Mouse (Mus musculus): ENCODE measurements around the gene Gsc2. TPM values are rescaled to one million over a fixed set of nuclear protein-coding genes. Genes with fewer than 3 reads are reported as not detected.
"Not testable (repeated sequence)": the region's sequence is repeated elsewhere in the genome, so short reads cannot be mapped to it uniquely, and the experiment has no call there.

Gene Gsc2
- total RNA-seq (2021) = not detected
- long read RNA-seq, experiment 1 = 0 reads
- long read RNA-seq, experiment 2 = 0 reads

DNA sequence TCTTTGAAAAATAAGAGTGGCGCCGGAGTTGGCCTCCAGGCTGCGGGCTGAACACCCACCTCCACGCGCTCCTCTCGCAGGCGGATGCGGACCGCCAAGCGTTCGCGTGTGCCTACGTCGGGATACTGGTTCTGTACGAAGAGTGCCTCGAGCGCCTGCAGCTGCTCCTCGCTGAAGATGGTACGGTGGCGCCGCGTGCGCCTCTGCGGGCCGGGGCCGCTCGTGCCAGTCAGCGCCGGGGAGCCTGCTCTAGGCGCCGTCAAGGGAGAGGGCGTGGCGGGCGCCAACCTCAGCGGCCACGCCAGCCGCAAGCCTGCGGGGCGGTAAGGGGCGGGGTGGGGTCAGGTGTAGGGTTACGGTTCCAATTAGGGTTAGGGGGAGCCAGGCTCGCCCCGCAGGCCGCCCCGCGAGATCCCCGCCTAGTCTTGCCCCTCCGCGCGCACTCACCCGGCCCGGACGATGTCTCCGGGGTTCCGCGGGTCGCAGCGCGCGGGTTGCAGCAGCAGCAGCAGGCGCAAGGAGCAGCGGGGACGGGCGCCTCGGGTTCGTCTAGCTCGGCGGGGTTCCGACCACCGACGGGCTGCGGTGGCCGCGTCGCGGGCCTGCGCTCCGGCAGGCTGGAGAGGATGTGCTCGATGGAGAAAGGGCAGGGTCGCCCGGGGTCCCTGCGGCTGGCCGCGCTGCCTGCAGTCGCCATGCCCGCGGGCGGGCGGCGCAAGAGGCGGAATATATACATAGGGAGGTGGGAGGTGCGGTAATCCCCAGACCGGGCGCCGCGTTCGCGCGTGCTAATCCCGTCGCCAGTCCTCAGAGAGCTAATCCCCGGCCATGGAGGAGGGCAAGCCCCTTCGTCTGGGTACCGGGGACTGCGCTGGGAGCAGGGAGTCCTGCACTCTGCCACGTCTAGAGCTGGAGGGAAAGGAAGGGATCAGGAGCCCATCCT is at the start of gene Gsc2:
Gsc2 (minus strand) TSS at position 753 of the 943 bp plus-strand sequence.
- no peak for DNase-seq (ENCODE audit: low spot score)

DNA sequence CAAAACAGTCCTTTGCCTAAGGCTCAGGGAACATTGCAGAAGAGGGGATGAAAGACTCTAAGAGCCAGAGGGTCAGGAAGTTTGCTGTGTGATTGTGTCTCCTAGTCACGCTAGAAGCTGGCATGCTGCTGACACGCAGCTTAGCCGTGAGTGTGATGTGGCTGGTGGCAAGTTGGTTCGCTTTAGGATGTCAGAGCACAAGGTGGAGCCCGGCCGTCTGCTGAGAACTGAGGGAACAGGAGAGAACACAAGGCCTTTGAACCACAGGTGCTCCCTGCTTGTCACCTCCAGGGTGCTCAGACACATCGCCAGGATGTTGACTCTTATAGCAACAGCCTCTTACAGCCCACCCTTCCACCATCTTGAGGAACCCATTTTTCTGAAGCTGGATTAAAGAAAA is 47.2 kb upstream of the Gsc2 start:
- no peak for DNase-seq (ENCODE audit: low spot score)

DNA sequence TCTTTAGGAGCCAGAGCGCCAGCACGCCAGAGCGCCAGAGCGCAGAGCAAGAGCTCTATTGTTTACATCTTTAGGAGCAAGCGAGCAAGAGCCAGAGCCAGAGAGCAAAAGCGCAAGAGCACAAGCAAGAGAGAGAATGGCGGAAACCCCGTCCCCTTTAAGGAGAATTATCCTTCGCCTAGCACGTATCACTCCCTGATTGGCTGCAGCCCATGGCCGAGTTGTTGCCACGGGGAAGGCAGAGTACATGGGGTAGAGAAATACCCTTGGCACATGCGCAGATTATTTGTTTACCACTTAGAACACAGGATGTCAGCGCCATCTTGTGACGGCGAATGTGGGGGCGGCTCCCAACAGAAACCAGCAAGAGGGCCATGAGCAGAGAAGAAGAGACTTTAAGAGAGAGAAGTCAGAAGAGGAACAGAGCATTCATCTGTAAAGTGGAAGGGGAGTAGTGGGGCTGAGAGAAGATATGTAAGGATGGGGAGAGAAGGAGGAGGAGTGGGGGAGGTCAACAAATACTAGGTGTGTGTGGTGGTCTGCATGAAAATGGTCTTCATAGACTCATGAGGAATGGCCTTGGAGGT is 41.3 kb upstream of the Gsc2 start:
- DNase-seq (ENCODE audit: low spot score) = not testable (repeated sequence)

DNA sequence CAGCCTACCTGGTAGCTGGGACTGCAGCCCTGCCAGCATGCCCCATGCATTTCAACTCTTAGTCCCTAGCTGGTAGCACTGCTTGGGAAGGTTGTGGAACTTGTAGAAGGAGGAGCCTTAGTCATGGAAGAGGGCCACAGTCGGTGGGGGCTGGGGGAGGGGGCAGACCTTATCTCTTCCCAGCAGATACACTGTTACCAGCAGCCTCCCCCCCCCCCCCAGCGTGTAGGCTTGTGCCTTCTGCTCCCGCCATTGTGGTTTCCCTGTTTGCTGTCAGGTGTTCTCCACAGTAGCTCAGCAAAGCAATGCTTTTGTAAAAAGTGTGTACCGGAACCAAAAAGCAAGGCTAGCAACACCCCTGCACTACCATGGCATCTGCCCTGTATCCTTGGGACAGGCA is 36.8 kb upstream of the Gsc2 start:
- no peak for DNase-seq (ENCODE audit: low spot score)

DNA sequence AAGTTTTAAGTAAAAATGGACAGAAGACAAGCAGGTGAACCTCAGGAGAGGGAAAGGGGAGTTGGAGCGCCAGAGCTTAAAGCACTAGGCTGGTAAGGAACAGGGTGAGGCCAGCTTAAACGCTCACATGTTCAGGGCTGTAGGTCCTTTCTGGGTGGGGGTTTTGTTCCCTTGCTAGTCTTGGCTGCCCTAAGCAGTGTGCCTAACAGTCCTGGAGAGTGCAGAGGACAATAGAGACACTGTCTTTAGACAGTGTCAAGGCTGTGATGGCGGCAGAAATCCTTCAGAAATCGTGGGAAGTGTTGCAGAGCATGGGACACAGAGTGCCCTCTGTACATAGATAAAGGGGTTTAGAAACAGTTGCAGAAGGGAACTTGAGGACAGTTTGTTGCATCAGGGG is 35.2 kb upstream of the Gsc2 start:
- DNase-seq (ENCODE audit: low spot score) = no peak

DNA sequence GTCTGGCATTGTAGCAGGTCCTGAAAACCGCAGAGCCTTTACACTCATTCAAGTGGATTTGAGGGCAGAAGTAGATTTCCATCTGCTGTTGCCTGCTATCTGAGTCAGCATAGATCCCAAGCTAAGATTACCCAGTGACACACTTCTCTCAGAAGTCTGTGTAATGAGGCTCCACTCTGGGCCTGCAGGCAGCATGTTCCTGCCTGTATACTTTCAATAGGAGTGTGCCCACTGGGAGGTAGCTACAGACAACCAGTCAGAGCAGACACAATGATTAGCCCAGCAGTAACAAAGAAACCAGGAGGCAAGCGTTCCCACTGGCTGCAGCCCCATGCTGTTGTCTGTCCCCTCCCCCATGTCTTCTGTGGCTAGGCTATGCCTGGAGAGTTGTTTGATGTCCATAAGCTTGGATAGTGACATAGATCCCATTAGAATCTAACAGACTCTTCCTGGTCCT is 34.6 kb upstream of the Gsc2 start:
- DNase-seq (ENCODE audit: low spot score) = no peak

DNA sequence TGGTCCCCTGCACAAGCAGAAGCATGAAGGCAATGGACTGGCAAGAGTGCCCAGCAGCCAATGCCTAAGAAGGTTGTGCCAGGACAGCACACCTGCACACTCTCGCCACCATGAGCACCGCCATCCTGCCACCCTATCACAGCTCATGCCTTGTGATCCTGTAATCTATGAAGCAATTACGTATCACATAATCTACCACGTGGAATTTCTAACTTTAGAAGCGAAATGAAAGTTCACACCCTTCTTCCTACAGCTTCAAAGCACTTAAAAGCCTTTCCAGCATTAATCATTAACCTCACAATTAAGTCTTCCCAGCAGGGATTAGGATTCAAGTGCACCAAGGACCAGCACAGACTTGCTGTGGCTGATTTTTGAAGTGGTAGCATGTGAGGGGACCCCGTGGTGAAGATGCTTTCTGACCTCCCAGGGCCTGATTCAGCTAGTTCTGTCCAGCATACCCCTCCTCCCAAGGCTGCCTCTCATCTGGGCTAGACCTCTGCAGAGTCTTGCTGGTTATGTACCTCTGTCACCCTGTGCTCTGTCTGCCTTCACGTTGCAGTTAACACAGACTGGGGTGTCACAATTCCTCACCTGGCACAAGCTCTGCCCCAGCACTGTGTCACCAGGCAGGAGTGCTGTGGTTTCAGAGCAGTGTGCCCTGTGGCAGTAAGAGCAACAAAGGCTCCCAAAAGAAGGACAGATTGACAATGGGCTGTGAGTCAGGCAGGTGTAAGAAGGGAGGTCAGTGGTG is 30.4 kb upstream of the Gsc2 start:
- DNase-seq (ENCODE audit: low spot score) = no peak

DNA sequence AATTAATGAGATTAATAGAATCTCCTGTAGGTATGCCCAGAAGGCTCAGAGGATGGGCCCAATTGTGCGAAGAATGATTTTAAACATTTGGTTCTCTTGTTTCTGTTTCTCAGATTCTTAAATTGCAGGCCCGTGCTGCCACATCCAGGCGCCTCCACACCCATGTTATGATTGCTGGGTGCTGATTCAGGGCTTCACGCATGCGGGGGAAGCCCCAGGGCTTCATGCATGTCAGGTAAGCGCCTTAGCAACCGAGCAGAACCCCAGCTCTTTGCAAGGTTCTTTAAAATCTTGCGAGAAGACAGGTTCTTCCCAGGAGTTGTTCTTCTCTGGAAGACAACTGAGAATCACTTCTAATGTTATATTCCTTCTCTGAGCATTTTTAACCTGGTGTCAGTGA is 28.6 kb upstream of the Gsc2 start:
- DNase-seq (ENCODE audit: low spot score) = no peak

DNA sequence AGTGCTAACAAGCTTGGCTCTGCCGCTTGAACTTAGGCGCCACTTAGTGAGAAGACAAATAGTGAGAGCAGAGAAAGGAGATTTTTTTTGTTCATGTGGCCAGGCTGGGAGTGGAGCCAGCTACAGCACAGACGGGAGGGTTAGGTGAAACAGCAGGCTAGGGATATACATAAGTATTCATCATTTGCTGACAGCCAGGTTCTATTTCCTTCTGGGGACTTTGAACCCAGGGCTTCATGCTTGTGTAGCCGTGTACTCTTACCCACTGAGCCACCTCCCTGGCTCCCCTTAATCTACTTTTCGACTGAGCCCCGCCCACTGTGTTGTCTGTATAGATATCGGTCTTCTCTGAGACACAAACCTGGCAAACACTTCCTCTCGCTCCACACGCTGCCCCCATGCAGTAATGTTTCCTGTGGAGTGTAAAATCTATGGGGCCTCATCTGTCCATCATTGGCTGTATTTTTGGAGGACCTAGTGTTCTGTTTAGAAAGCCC is 24.4 kb upstream of the Gsc2 start:
- DNase-seq (ENCODE audit: low spot score) = no peak

DNA sequence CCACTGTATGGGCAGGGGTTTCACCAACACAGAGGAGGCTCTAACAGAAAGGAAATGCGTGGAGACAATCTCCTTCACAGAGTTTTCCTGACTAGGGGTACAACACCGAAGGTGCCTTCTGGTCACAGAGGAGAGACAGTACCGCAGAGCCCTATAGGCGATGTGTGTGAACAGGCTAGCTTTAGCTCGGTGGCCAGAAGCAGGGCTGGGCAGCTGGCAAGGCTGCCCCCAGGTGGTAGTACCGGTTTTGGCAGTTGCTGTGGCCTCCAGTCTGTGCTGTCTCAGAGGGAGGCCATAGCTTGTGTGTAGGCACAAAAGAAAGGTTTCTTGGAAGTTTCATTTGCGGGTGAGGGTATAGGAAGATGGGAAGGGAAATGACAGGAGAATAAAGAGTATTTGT is 24.0 kb upstream of the Gsc2 start:
- DNase-seq (ENCODE audit: low spot score) = peak; percentile 45

DNA sequence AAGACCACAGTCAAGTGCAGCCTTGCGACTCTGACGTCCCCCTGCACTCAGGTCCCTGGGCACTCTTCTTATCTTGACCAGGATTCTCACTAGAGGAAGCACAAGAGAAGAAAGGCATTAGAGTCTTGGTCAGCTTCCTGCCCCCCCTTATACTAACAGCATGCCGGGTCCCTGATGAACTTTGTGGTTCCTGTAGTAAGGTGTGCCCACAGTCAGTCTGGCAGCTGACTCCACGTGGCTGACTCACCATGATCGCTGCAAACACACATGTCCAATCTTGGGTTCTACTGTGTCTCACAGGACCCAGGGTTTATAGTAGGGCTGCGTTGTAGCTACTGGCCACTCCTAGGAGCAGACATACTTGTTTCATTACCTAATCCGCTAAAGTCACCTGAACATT is 23.3 kb upstream of the Gsc2 start:
- DNase-seq (ENCODE audit: low spot score) = no peak

DNA sequence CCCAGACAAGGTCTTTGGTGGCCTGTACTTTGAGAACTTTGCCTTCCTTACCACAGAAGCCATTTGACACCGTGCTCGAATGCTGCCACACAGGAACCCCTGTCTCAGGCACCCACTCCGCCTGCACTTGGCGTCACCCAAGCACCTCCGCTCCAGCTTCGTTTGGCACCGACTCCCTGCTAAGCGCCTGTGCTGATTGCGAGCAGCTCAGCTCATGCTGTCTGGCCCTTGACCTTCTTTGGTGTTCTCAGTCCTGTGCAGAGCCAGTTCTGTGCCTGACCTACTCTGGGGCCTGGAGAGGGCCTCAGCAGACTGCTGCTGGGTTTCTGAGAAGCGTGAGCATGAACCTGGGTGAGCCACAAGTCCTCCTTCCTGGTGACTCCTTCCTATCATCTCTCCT is 21.9 kb upstream of the Gsc2 start:
- DNase-seq (ENCODE audit: low spot score) = no peak

DNA sequence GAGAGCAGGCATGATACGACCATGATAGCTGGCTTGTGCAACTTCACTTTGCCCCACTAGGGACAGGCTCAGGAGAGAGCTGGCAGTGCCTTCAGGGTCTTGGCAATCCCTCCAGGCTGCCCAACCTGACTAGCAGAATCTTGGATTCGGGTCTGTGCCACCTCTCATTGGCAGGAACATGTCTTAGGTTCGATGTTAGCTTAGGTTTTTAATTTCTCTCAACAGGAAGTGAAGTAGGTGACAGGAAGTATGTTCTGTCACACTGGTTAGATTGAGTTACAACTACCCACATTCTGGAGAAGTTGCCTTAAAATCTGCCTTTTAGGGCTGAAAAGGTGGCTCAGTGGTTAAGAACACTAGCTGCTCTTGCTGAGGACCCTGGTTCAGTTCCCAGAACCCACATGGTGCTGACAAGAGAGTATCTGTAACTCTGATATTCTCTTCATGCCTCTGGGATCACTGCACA is 19.6 kb upstream of the Gsc2 start:
- no peak for DNase-seq (ENCODE audit: low spot score)

DNA sequence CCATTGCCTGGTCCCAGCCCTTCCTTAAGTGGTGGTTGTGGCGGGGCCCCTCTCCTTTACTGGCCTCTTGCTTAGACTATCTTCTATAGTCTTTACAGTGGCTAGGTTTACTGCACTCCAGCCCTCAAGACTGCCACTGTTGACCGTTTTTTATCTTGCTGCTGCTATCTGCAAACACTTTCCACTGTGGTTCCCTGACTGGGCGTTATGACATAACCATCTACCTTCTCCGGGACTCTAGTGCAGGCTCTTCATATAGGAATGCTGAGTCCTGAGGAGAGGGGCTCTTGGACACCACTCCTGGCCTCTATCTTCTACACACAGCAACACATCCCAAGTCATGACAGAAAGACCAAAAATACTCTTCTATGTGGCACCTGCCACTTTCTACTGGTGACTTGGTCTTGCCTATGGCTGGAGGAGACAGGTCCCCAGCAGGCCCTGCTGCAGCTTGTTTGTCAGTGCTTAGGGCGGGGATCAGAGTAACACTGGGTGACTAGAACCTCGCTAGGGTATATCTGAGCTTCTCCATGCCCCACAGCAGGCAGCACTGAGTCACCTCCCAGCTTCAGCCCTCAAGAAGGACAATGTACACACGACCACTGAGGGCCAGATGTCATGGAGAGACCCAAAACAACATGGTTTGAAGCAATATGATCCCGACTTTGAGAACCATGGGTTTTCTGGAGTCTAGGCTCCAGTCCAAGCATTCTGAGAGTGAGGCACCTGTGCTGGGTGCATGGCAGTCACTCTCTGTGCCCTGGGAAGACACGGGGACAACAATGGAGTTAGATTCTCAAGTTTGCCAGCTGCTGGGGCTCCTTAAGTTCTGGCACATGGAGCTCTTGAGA is 19.0 kb upstream of the Gsc2 start:
- no peak for DNase-seq (ENCODE audit: low spot score)

DNA sequence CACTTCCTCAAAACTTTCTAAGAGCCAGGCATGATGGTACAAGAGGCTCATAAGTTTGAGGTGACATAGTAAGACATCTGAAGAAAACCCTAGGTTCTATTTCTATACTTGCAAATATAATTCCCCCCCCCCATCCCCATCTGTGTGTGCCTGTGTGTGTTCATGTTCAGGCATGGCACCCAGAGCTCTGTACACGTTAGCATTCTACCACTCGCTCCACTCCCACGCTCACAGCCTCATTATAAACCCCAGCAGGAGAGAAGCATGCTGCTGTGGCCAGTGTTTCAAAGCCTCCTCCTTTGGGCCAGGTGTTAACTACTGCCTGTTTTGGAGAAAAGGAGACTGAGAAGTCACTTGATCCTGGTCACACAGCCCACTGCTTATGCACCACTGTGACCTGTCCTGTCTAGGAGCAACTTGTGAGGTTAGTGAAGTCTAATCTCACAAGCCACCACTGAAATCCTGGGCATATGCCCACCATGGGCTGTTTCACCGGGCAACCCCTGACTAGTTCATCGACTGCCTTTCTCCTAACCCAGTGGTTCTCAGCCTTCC is 17.1 kb upstream of the Gsc2 start:
- no peak for DNase-seq (ENCODE audit: low spot score)

DNA sequence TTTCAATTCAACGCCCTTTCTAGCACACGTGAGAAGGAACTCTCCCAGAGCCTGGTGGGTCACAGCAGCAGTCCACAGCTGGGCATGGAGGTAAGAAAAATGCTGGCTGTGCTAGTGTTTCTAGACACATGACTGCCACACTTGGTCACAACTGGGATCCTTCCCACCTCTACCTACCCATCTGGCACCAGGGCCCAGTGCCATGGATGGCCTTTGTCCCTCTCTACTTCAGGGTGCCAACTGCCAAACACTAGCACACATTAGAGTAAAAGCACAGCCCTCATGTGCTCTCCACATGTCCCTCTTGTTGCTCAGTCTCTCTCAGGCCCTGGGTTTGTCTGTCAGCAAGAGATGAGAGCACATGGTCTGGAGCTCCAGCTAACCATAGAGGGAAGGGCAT is 14.8 kb upstream of the Gsc2 start:
- no peak for DNase-seq (ENCODE audit: low spot score)

DNA sequence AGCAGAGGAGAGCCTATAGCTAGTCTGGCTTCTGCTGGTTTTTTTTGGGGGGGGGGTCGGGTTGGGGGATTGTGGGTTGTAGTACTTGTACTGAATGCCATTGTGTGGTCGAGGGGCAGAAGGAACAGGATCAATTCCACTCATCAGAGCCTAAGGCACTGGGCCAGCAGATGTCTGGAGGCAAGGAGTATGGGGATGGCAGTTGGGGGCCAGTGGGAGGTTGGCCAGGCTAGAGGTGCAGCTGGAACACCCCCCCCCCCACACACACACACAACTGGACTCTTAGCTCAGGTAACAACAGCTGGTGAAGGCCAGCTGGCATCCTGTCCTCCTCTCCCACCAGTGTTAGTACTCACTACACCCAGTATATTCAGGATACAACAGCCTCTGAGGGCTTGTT is 14.4 kb upstream of the Gsc2 start:
- no peak for DNase-seq (ENCODE audit: low spot score)

DNA sequence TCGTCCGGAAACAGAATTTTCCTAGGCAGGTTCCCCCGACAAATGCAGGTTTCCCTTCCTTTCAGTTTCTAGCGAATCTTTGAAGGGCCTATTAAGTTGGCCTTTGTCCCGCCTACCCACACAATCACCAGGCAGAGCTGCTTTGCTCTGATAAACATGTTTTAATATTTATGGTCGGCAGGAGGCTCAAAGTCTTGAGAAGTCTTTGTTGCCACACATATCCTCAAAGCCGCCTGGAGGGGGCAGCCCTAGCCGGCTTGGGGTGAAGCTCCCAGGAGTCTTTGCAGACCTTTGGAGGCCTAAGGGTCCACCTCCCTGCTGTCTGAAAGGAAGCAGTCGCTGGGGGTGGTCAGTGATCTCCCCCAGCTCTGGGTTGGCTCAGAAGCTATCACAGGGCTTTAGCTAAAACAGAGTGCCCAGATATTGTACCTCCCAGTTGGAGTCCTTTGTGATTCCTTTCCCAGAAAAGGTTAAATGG is 13.8 kb upstream of the Gsc2 start:
- peak; percentile 52 for DNase-seq (ENCODE audit: low spot score)

DNA sequence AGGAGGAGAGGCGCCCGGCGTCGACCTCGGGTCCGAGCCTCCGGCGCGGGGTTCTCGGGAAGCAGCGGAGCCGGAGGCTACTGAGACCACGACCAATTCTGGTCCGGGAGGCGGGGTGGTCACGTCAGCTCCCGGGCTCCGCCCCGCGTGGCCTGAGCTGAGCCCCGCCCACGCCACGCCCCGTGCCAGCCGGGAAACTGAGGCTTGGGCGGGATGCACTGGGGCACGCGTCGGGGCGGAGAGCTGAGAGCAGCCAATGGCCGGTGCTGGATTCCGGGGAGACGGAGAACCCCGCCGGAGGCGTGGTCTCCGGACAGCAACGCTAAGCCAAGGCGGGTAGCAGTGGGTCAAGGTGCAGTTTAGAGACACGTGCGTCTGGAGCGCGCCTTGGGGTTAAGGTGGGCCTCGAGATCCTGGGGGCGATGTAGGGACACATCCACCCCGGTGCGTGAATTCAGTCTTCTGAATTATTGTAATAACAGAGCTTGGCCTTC is 13.3 kb upstream of the Gsc2 start, which contains the start of gene Slc25a1:
Slc25a1 (minus strand) TSS at position 133 of the 494 bp plus-strand sequence.
- DNase-seq (ENCODE audit: low spot score) = peak; percentile 50
